Mouse (Mus musculus) macrophage (primary cell): ENCODE measurements around the gene Meltf. TPM values are rescaled to one million over a fixed set of nuclear protein-coding genes. Genes with fewer than 3 reads are reported as not detected.

Experiments used
- H3K27ac ChIP-seq: fragments of 350-480 bp; formaldehyde crosslinking; 2 replicates; pipeline ENCODE4 v1.9.0; 2021
- H3K36me3 ChIP-seq: fragments of 350-480 bp; formaldehyde crosslinking; 2 replicates; pipeline ENCODE4 v1.9.0; 2021; ENCODE audit errors: inconsistent target
- H3K4me3 ChIP-seq: fragments of 350-480 bp; formaldehyde crosslinking; 2 replicates; pipeline ENCODE4 v1.9.0; 2021; ENCODE audit errors: inconsistent target
- H3K79me2 ChIP-seq: fragments of 350-480 bp; formaldehyde crosslinking; 2 replicates; pipeline ENCODE4 v1.9.0; 2021; ENCODE audit errors: inconsistent target
- WGBS: methylation state at CpG from one replicate; pipeline ENCODE4 v1.1.7; 2026; ENCODE audit warnings: inconsistent platforms; ENCODE audit not compliant: missing documents; 5-methylcytosine and 5-hydroxymethylcytosine counted together
- polyA plus RNA-seq: library from polyadenylated mRNA; stranded (reverse); fragments of 250-400 nt; gene quantifications from 3 replicates; pipeline ENCODE4 v1.2.4, GENCODE M21; 2018; ENCODE audit warnings: inconsistent platforms

The Meltf gene
- polyA plus RNA-seq, 1 experiment from 2014 or later, result not detected

DNA sequence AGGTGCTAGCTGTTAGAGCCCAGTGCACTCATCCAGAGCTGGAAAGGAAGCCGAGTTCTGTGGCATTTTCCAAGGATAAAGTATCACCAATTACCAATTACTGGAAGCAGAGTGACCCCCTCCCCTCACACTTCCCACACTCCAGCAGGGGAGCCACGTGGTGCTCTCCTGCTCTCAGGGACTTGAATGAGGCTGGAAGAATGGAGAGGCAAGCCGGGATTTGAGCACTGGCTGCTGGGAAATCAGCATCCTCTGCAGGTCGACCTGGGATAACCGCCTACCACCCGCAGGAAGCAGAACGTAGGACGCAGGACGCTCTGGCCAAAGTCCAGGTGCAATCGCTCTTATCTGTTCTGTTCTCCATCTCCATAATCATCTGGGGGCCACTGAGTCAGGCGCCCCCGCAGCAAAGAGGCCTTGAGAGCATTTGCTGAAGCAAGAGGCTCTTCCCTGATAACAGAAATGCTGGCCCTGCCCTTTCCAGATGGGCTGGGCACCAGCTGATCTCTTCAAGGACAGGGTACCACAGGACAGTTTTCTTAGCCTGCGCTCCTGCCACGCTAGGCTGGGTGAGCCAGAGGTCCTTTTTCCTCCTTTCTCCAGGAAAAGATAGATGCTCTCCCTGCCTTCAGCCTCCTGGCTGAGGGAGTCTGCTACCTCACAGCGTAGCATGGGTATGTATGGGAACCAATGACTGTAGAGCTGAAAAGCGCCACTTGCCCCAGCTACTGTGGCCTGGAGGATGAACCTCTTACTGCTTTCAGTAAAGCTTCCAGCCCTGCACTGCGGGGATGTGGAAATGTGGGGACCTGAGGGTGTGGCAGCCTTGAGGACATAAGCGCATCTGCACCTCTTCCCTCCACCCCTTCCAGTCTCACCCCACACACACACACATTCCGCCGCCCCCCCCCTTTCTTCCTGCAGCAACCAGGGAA lies 27.5 kb downstream of the Meltf start:
- no peaks in the 10 kb centered on the region for H3K36me3 ChIP-seq
- H3K27ac ChIP-seq, result no peak overlapping the region
- H3K79me2 ChIP-seq, result no peaks in the 10 kb centered on the region
- 64% methylated on average over 19 of the region's 20 CpGs for WGBS
- H3K4me3 ChIP-seq, result no peak overlapping the region

DNA sequence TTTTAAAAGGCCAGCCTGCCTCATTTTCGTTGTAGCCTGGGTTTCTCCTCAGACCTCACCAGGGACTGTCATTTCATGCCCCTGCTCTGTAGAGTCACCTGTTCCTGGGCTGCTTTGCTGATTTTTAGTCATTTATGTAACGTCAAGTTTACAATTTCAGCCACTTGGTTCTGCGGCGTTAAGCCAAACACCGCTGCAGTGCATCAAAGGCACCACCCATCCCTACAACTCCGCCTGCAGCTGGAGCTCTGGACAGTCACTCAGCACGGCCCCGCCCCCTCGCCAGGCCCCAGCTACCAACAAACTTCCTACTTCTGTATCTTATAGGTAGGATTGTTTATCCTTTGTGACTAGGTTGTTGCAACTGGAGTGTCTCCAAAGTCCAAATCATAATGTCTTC lies 28.3 kb downstream of the Meltf start:
- 6% methylated on average over 9 of the region's 9 CpGs for WGBS
- Histone ChIP-seq H3K36me3 (no peaks in the 10 kb centered on the region), H3K79me2 (no peaks in the 10 kb centered on the region), H3K27ac (no peak overlapping the region), H3K4me3 (no peak overlapping the region)

- Histone ChIP-seq H3K4me3 (no peak overlapping the region), H3K79me2 (no peaks in the 10 kb centered on the region), H3K27ac (no peak overlapping the region), H3K36me3 (no peaks in the 10 kb centered on the region)
- 18% methylated on average over 11 of the region's 11 CpGs for WGBS
Observed at GRCm38 (mm10) chr16:31908959-31909358, 30.3 kb downstream of the Meltf start.

- Histone ChIP-seq H3K36me3 (no peaks in the 10 kb centered on the region), H3K27ac (no peak overlapping the region), H3K4me3 (no peak overlapping the region), H3K79me2 (no peaks in the 10 kb centered on the region)
- 44% methylated on average over 10 of the region's 10 CpGs for WGBS
Observed at GRCm38 (mm10) chr16:31910281-31910847, 31.8 kb downstream of the Meltf start.

DNA sequence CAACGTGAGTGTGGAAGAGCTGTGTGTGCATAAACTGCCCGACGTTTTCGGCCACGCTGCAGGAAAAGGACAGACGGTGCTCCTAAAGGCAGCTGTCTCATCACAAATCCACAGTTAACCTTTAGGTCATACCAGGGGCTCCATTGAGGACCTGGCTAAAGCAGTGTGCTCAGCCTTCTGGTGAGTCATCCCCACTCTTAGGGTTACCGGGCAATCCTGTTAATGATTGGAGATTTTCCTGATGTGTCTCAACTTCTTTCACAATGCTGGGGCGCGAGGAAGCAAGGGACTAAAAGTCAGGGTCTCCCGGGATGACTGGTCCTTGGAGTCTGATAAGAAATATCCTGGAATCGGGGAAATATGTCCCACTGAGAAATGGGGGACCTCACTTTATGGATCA lies 39.2 kb downstream of the Meltf start:
- Histone ChIP-seq H3K27ac (no peak overlapping the region), H3K79me2 (no peaks in the 10 kb centered on the region), H3K36me3 (no peaks in the 10 kb centered on the region), H3K4me3 (no peak overlapping the region)
- WGBS, result 89% methylated on average over 11 of the region's 11 CpGs

DNA sequence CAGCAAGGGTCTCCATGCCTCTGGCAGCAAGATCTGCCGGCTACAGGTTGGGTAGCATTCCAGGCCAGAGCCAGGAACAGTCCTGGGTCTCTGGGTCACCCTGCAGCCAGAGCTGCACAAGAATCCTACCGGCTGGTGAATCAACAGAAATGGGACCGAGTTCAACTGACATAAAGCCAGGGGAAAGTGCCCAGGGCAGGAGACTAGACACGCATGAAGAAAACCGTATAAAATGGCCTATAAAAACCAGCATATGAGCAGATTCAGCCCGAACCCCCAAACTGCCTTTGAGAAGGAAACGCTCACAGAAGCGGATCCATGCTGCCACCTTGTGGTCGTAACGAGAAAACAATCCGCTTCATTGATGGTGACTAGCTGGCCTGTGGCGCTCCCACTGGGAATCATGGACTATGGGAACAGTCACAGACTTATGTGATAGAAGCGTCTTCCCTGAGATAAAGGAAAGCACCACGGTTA lies 39.7 kb downstream of the Meltf start:
- no peaks in the 10 kb centered on the region for H3K36me3 ChIP-seq
- H3K4me3 ChIP-seq, result no peak overlapping the region
- WGBS, result 13% methylated on average over 14 of the region's 14 CpGs
- H3K27ac ChIP-seq, result no peak overlapping the region
- no peaks in the 10 kb centered on the region for H3K79me2 ChIP-seq

DNA sequence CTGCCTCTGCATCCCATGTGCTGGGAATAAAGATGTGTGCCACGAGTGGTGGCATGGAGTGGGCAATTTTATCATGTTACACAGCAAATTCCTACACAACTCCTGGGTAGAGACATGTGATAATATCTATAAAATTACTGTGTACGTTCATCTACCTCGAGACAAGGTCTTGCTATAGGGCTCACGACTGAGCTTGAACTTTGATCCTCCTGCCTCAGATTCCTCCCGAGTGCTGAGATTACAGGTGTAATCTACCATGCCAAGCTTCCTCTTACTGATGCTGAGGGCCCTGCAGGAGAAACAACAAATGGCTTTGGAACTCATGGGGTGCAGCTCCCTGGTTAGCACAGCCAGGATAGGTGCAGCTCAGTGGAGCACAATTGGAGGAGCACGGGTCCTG lies 45.8 kb downstream of the Meltf start:
- Histone ChIP-seq H3K36me3 (no peaks in the 10 kb centered on the region), H3K79me2 (no peaks in the 10 kb centered on the region), H3K4me3 (no peak overlapping the region), H3K27ac (no peak overlapping the region)
- 88% methylated on average over 6 of the region's 6 CpGs for WGBS

DNA sequence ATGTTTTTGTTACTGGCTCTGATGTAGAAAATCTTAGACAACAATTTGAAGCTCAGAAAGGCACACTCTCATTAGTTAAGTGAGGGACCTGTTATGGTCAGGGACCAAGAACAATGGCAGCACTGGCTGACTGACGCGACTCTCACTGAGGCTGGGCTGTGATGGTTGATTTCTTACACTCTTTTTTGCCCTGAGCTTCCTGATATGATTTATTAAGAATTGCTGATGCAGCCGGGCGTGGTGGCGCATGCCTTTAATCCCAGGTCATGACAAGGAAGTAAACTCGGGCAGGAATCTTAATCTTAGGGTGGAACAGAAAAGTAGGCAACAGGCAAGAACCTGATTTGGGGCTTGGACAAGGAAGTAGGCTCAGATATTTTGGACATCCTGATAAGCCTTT lies 47.5 kb downstream of the Meltf start:
- 95% methylated on average over 6 of the region's 6 CpGs for WGBS
- Histone ChIP-seq H3K36me3 (no peaks in the 10 kb centered on the region), H3K4me3 (no peak overlapping the region), H3K79me2 (no peaks in the 10 kb centered on the region), H3K27ac (no peak overlapping the region)

DNA sequence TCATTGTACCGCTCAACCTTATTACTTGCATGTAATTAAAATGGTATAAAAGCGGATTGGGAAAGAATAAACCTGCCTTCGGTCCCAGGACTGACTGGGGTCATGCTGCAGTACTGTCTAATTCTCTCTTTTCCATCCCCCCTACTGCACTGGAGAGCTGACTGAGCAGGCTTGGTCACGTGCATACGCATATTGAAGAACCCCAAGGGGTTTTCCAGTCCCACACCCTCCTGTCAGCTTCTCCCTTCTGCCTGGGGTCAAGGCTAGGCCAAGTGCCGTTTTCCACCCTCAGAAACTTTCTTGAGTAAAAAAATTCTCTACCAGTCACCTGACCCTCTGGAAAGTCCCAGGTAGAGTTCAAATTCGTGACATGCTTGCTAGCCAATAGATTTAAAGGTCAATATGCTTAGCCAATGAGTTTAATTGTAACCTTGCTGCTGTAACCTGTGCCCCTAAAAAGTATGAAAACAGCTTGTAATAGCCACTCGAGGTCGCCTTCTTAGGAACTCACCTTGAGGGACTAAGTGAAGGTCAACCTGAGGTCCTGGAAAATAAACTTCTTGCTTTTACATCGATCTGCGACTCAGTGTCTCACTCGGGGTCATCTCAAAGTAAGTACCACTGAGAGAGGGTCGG lies 48.1 kb downstream of the Meltf start:
- Histone ChIP-seq H3K27ac (no peak overlapping the region), H3K36me3 (no peaks in the 10 kb centered on the region), H3K4me3 (no peak overlapping the region), H3K79me2 (no peaks in the 10 kb centered on the region)
- 90% methylated on average over 13 of the region's 13 CpGs for WGBS

- WGBS, result 93% methylated on average over 5 of the region's 5 CpGs
- no peaks in the 10 kb centered on the region for H3K79me2 ChIP-seq
- no peak overlapping the region for H3K27ac ChIP-seq
- H3K36me3 ChIP-seq, result no peaks in the 10 kb centered on the region
- H3K4me3 ChIP-seq, result no peak overlapping the region
Observed at GRCm38 (mm10) chr16:31927412-31927811, 48.8 kb downstream of the Meltf start.

GRCm38 (mm10) chr16:31931330-31931729 lies 52.7 kb downstream of the Meltf start:
- Histone ChIP-seq H3K36me3 (no peaks in the 10 kb centered on the region), H3K27ac (no peak overlapping the region), H3K79me2 (no peaks in the 10 kb centered on the region), H3K4me3 (no peak overlapping the region)
- WGBS, result 76% methylated on average over 17 of the region's 17 CpGs

GRCm38 (mm10) chr16:31932255-31932654 lies 53.6 kb downstream of the Meltf start:
- no peaks in the 10 kb centered on the region for H3K79me2 ChIP-seq
- 81% methylated on average over 5 of the region's 5 CpGs for WGBS
- no peaks in the 10 kb centered on the region for H3K36me3 ChIP-seq
- no peak overlapping the region for H3K27ac ChIP-seq
- no peak overlapping the region for H3K4me3 ChIP-seq

GRCm38 (mm10) chr16:31932840-31933697 lies 54.5 kb downstream of the Meltf start:
- Histone ChIP-seq H3K79me2 (no peaks in the 10 kb centered on the region), H3K36me3 (no peaks in the 10 kb centered on the region), H3K4me3 (peak overlapping the region; percentile 33), H3K27ac (peak overlapping the region; percentile 74)
- 2% methylated on average over 50 of the region's 50 CpGs for WGBS
